Mouse (Mus musculus): Measurements from ENCODE around the gene Trim11.

GRCm38 (mm10) chr11:58989166-58989565, 11.3 kb downstream of the Trim11 start:
- no peak for TF ChIP-seq CTCF (IDR thresholded peaks at IDR 0.05; ENCODE audit: extremely low read depth, insufficient read depth, low read length)
- TF ChIP-seq POLR2A (IDR thresholded peaks at IDR 0.05; ENCODE audit: extremely low read depth, insufficient read depth, low read length), result no peak

Data from cortical plate, adult 2 months (tissue).